Mouse (Mus musculus) megakaryocyte progenitor cell, adult 5-6 weeks (primary cell): Measurements from ENCODE around the gene Itgb3bp. TPM values are rescaled to one million over a fixed set of nuclear protein-coding genes. Genes with fewer than 3 reads are reported as not detected.

Source experiments
- ATAC-seq: replicated peaks from 2 replicates; pipeline ENCODE4 v1.8.0; 2016; ENCODE audit warnings: mild to moderate bottlenecking, moderate TSS enrichment, inconsistent platforms; ENCODE audit not compliant: poor library complexity
- total RNA-seq, 2 experiments: library from RNA; stranded (forward) in 1 of 2; stranded (reverse) in 1 of 2; fragments of 157-497, 149-512 nt in 1 of 2; fragments of 200-1000 nt in 1 of 2; gene quantifications; 2 replicates each; pipeline versions ENCODE4 v1.2.3 to v1.2.4; 2015 to 2017

Itgb3bp gene
- total RNA-seq (2015): 26.8 and 29.2 TPM in 2 replicates
- 24.4 and 28.7 TPM in 2 replicates for total RNA-seq (2017)

- peak; percentile 73 for ATAC-seq
These were observed at the start of gene Itgb3bp for GRCm38 (mm10) chr4:99929613-99930517. Itgb3bp (minus strand) TSS chr4:99929813.

GRCm38 (mm10) chr4:99979326-99979725, 49.7 kb upstream of the Itgb3bp start:
- no peak for ATAC-seq

DNA sequence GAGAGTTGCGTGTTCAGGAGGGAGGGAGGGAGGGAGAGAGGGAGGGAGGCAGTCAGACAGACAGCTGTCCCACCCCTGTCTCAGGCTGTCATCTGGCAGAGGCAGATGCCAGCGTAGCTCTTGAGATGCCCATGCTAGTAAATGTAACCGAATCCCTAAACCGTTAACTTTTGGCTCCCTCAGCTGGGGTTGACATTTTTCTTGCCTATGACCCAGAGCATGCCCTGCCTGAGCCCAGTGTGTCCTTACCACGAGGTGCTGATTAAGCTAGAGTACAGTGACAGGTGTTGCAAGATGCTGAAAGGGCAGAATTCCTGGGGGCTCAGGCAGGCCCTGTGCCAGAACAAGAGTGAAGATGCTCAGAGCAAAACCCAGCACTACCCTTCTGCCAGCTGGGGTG, 44.8 kb upstream of the Itgb3bp start:
- no peak for ATAC-seq

- no peak for ATAC-seq
These were observed 44.3 kb upstream of the Itgb3bp start for GRCm38 (mm10) chr4:99973931-99974330.

- no peak for ATAC-seq
These were observed 43.3 kb upstream of the Itgb3bp start for GRCm38 (mm10) chr4:99972886-99973285.

DNA sequence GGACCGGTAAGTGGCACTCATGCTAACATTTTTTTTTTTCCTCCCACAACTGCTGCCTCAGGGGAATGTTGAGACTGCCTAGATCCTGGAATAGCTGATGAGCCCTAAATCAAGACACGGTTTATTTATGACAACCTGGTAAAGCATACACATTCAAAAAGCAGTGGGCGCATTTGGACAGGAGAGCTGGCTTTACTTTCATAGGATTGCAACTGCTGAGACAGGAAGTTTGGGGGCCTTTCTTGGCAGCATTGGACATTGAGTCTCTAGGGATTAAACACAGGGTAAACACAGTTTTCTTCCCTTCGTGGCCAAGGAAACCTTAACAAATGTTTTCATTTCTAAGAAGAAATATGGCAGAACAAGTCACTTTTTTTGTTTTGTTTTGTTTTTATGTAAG, 40.5 kb upstream of the Itgb3bp start:
- ATAC-seq: no peak

GRCm38 (mm10) chr4:99969328-99969727, 39.7 kb upstream of the Itgb3bp start:
- no peak for ATAC-seq

GRCm38 (mm10) chr4:99966555-99966954, 36.9 kb upstream of the Itgb3bp start:
- no peak for ATAC-seq

DNA sequence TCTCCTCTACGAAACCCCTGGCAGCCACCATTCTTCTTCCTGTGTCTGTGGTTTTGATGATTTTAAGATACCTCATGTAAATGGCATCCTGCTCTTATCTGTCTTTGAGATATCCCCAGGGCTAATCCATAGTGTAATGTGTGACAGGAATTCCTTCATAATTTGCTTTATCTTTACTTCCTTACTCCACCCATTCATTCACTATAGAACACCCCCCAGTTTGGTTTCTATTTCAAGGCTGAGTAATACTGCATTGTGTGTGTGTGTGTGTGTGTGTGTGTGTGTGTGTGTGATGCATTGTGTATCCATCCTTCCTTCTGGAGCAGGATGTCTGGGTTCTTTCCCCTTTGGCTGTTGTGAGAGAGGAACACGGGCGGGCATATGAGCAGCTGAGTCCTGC, 29.7 kb upstream of the Itgb3bp start:
- ATAC-seq: no peak

- peak; percentile 63 for ATAC-seq
These were observed 28.6 kb upstream of the Itgb3bp start for GRCm38 (mm10) chr4:99958084-99958815.

DNA sequence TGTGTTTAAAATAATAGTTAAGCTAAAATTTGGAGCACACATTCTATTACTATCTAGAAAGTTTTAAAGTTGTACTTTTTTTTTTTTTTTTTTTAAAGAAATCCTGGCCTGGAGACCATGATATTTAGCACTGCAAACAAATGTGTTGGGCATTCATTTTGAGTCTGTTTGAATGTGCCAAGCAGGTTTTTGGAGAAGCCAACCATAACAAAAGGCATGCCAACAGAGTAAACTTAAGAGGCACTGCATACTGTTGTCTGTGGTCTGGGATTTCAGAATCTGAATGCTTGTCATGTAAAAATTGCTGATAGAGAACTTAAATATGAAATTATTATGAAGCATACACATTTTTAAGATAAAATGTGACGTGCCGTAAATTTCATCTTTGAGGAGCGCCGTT, 27.6 kb upstream of the Itgb3bp start:
- ATAC-seq: no peak

- no peak for ATAC-seq
These were observed 25.8 kb upstream of the Itgb3bp start for GRCm38 (mm10) chr4:99955396-99955795.

- no peak for ATAC-seq
These were observed 24.3 kb upstream of the Itgb3bp start for GRCm38 (mm10) chr4:99953904-99954303.

GRCm38 (mm10) chr4:99947896-99948295, 18.3 kb upstream of the Itgb3bp start:
- ATAC-seq: no peak

DNA sequence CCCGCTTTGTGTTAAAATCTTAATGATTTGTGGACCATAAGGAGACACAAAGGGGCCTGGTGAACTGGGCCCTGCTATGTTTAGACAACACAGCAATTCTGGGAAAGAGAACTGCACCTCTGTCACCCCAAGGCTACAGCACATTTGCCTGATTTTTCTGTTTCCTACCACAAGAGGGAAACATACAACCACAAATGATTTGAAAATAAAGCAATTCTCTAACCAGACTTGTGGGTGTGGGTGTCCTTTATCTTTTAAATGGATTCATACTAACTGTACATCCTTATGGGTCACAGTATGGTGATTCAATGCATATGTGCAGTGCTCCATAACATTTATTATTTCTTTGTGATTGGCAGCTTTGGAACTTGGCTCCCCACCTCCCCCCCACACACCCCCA, 17.6 kb upstream of the Itgb3bp start:
- ATAC-seq: peak; percentile 84

GRCm38 (mm10) chr4:99946516-99946915, 16.9 kb upstream of the Itgb3bp start:
- no peak for ATAC-seq

- no peak for ATAC-seq
These were observed 15.4 kb upstream of the Itgb3bp start for GRCm38 (mm10) chr4:99945011-99945410.

DNA sequence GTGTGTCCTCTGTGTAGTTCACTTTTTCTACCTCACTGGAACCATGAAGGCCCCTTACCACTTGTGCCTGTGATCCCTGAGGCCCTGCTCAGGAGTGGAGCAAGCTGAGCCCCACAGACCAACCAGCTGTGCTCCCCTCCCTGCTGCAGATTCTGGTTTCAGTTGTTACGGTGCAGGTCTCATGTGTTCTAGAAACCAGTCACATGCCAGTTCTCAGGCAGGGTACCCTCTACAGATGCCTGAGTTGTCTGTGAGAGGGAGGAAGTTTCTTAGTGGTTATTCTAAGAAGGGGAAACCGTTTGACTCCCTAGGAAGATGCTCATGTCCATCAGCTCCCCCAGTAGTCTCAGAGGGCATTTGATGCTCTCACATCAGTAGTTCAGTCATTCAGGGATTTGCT, 15.0 kb upstream of the Itgb3bp start:
- no peak for ATAC-seq

DNA sequence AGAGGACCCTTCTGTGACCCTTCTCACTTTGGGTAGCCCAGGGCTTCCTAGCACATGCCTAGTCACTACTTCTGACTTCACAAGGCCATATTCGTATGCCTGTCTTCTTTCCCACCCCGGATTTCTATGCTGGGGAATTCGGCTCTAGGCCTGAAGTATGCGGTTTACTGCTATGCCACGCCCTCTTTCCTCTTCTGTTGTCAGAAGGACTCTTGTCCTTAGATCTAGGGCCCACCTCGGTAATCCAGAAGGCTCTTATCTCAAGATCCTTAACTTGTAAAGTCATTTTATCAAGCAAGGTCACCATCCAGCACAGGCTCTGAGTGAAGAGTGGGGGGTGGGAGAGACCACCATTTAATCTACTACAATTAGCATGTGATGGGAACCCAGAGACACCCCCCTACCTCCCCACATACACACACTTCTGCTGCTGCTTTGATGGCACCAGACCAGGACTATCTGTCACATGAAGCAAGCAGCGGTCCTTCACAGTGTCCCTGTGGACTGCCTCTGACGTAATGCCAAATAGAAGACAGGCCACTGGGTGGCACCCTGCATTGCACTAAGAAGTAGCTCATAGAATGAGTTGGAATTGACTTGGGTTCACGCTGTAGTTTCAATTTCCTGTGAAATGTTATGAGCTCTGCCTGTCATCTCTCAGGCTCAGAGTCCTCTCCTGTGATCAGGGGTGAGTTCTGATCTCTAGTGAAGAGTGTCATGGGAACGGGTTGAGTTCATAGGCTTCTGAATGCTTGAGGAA, 12.2 kb upstream of the Itgb3bp start:
- peak; percentile 59 for ATAC-seq

- no peak for ATAC-seq
These were observed 10.3 kb upstream of the Itgb3bp start for GRCm38 (mm10) chr4:99939711-99940505.
